Comparison of ENCODE assay signal across 30 mouse cellular contexts in genomic region chr2:52055616-52056015, GRCm38 (mm10). TPM values are rescaled to one million over a fixed set of nuclear protein-coding genes. Genes with fewer than 3 reads are reported as not detected.
A peak's percentile ranks its signal among the peaks of the same experiment; 100 is the strongest.
DNase-seq lines count a peak whose midpoint lies in the region; ATAC-seq lines count a peak whose summit lies in the region.
"Had no signal": no experiment of that assay in that cellular context is flagged by ENCODE, and none has a peak within 500 bp of the region (broad histone marks: within the 10 kb centered on the region; RNA-seq: fewer than 3 reads in every experiment).

No protein-coding gene starts in this region.

- H3K36me3 ChIP-seq in hindbrain, embryonic 11.5 days (ENCODE audit: control insufficient read depth, insufficient read depth, low read length): no peaks in the 10 kb centered on the region
- no peaks in the 10 kb centered on the region for H3K36me3 ChIP-seq in hindbrain, embryonic 16.5 days (ENCODE audit: control insufficient read depth, insufficient read depth, low read length)
- H3K36me3 ChIP-seq: forebrain, embryonic 15.5 days; G1E; stomach, embryonic 15.5 days had no signal

- ATAC-seq in hindbrain, embryonic 11.5 days (ENCODE audit: low FRiP score): no peak
- ATAC-seq in hindbrain, embryonic 16.5 days: no peak
- ATAC-seq: activated CD4-positive, CD25-positive, alpha-beta regulatory T cell, adult 4 months; forebrain, embryonic 15.5 days; hindbrain, postnatal 0 days; intestine, embryonic 16.5 days; liver, postnatal 0 days; lung, postnatal 0 days; Patski had no signal

- no peaks in the 10 kb centered on the region for H3K27me3 ChIP-seq in hindbrain, embryonic 11.5 days (ENCODE audit: control insufficient read depth, insufficient read depth, low read length)
- H3K27me3 ChIP-seq in hindbrain, embryonic 16.5 days (replicated peaks; ENCODE audit: control insufficient read depth, insufficient read depth, low read length): no peaks in the 10 kb centered on the region
- H3K27me3 ChIP-seq: forebrain, embryonic 15.5 days; limb, embryonic 12.5 days; Patski; stomach, embryonic 15.5 days had no signal

- DNase-seq in embryo, embryonic 10.5 days (ENCODE audit: low spot score): peak; percentile 30
- DNase-seq in embryo, embryonic 9.5 days (ENCODE audit: extremely low spot score): no peak
- peak; percentile 27 for DNase-seq in hindbrain, embryonic 11.5 days (ENCODE audit: low spot score)
- DNase-seq in R1 (ENCODE audit: low read depth, low spot score): peak; percentile 91
- peak; percentile 33 for DNase-seq in adrenal gland, postnatal 25 days
- DNase-seq in kidney, postnatal 25 days: no peak
- no peak for DNase-seq in left cerebral cortex, postnatal 10 days (ENCODE audit: extremely low spot score in 1 of 2, low spot score in 2 of 2)
- DNase-seq: cerebellum, adult 2 months; cerebellum, postnatal 25 days; gastrocnemius, postnatal 36 days; heart, adult 2 months; kidney, adult 9 months; kidney, postnatal 14 days; layer of hippocampus, postnatal 36 days; liver, postnatal 0 days; right cerebral cortex, postnatal 4 days; thymus, postnatal 25 days had no signal

- H3K27ac ChIP-seq in hindbrain, embryonic 11.5 days (ENCODE audit: low read depth, low read length): no peak overlapping the region
- no peak overlapping the region for H3K27ac ChIP-seq in hindbrain, embryonic 16.5 days (ENCODE audit: low read depth, low read length)
- H3K27ac ChIP-seq: embryonic facial prominence, embryonic 10.5 days; forebrain, embryonic 15.5 days; heart, adult 2 months; hindbrain, postnatal 0 days; limb, embryonic 12.5 days; macrophage; stomach, embryonic 15.5 days had no signal

- no peaks in the 10 kb centered on the region for H3K9me3 ChIP-seq in hindbrain, embryonic 11.5 days (ENCODE audit: control insufficient read depth, low read length)
- H3K9me3 ChIP-seq in hindbrain, embryonic 16.5 days (ENCODE audit: control insufficient read depth, low read length): no peaks in the 10 kb centered on the region
- H3K9me3 ChIP-seq: embryonic facial prominence, embryonic 10.5 days; forebrain, embryonic 15.5 days; G1E; limb, embryonic 12.5 days; stomach, embryonic 15.5 days had no signal

- intact Hi-C loops in left cerebral cortex, postnatal 10 days (cut with DNase I): no loop called here

- no peaks in the 10 kb centered on the region for H3K4me1 ChIP-seq in hindbrain, embryonic 11.5 days (replicated peaks; ENCODE audit: control insufficient read depth, insufficient read depth, low read length)
- H3K4me1 ChIP-seq in hindbrain, embryonic 16.5 days (ENCODE audit: control insufficient read depth, insufficient read depth, low read depth, low read length): no peaks in the 10 kb centered on the region
- H3K4me1 ChIP-seq: embryonic facial prominence, embryonic 10.5 days; limb, embryonic 12.5 days; stomach, embryonic 15.5 days had no signal

- H3K4me3 ChIP-seq in hindbrain, embryonic 11.5 days (ENCODE audit: low read depth, low read length): no peak overlapping the region
- no peak overlapping the region for H3K4me3 ChIP-seq in hindbrain, embryonic 16.5 days (ENCODE audit: low read length)
- H3K4me3 ChIP-seq: embryonic facial prominence, embryonic 10.5 days; forebrain, embryonic 15.5 days; heart, adult 2 months; limb, embryonic 12.5 days; stomach, embryonic 15.5 days had no signal

- 33% methylated on average over 4 of the region's 4 CpGs for WGBS in hindbrain, embryonic 11.5 days
- WGBS in hindbrain, embryonic 16.5 days: 26% methylated on average over 4 of the region's 4 CpGs

- no peak overlapping the region for H3K4me2 ChIP-seq in hindbrain, embryonic 11.5 days (replicated peaks; ENCODE audit: low read depth, low read length)
- H3K4me2 ChIP-seq in hindbrain, embryonic 16.5 days (ENCODE audit: low read length): no peak overlapping the region
- H3K4me2 ChIP-seq: forebrain, embryonic 15.5 days; limb, embryonic 12.5 days; liver, embryonic 11.5 days; stomach, embryonic 15.5 days had no signal

- no peak overlapping the region for H3K9ac ChIP-seq in hindbrain, embryonic 11.5 days (ENCODE audit: low read depth, low read length)
- H3K9ac ChIP-seq in hindbrain, embryonic 16.5 days (ENCODE audit: low read depth, low read length): no peak overlapping the region
- H3K9ac ChIP-seq: forebrain, embryonic 15.5 days; limb, embryonic 12.5 days; liver, postnatal 0 days; stomach, embryonic 15.5 days had no signal

RNA-seq across cellular contexts. Expression of gene Rif1, which starts 17.0 kb away (rescaled TPM):
- 46.7 and 47.7 TPM in 2 replicates for polyA plus RNA-seq in hindbrain, embryonic 11.5 days (2014; fragmentation: Nextera tagmentation; extraction: Ambion mirVana)
- 10.2 and 13.2 TPM in 2 replicates for polyA plus RNA-seq in hindbrain, embryonic 16.5 days (2015; fragmentation: Nextera tagmentation; extraction: Ambion mirVana)
- 35.7 and 48.0 TPM in 2 replicates for total RNA-seq in adrenal gland, postnatal 25 days (2021)
- 10 to 100 TPM; 16.2 to 23.2 TPM for total RNA-seq in left cerebral cortex, postnatal 10 days (2021)

RNA-seq across cellular contexts. Expression of gene Tnfaip6, which starts 17.8 kb away (rescaled TPM):
- 30.1 and 31.2 TPM in 2 replicates for polyA plus RNA-seq in hindbrain, embryonic 11.5 days (2014; fragmentation: Nextera tagmentation; extraction: Ambion mirVana)
- 3.8 and 4.1 TPM in 2 replicates for polyA plus RNA-seq in hindbrain, embryonic 16.5 days (2015; fragmentation: Nextera tagmentation; extraction: Ambion mirVana)
- total RNA-seq in adrenal gland, postnatal 25 days (2021): not detected in 2 replicates
- 1 to 10 TPM in 1 of 2 experiments, under 1 TPM in 1; 0.84 to 1.5 TPM for total RNA-seq in left cerebral cortex, postnatal 10 days (2021)
- total RNA-seq: G1E had no signal
- polyA plus RNA-seq: activated CD4-positive, CD25-positive, alpha-beta regulatory T cell, adult 4 months; G1E; macrophage; Patski had no signal

Comparison
In these comparisons a context has a peak if more than half of its experiments do, and no peak if none do; other contexts are left out.
1. DNase-seq: peak in embryo, embryonic 10.5 days (single experiment), hindbrain, embryonic 11.5 days (single experiment), R1 (single experiment) and adrenal gland, postnatal 25 days (single experiment); none in embryo, embryonic 9.5 days (single experiment), kidney, postnatal 25 days (0 of 2) and left cerebral cortex, postnatal 10 days (0 of 2).